Mouse (Mus musculus) thymus, adult 2 months (tissue): ENCODE results near the gene Tex10. TPM values are rescaled to one million over a fixed set of nuclear protein-coding genes. Genes with fewer than 3 reads are reported as not detected.

ENCODE experiments used
- DNase-seq: peaks from one replicate; pipeline ENCODE4 v3.0.0; 2021
- H3K27ac ChIP-seq: fragments of 200-500 bp; 2 replicates; pipeline ENCODE4 v1.5.1; 2012; ENCODE audit warnings: low read length, control low read depth; ENCODE audit not compliant: control insufficient read depth, insufficient read depth
- H3K27me3 ChIP-seq: fragments of 200-500 bp; 2 replicates; pipeline ENCODE4 v1.6.1; 2012; ENCODE audit warnings: mild to moderate bottlenecking, low read length, moderate library complexity, mixed read lengths; ENCODE audit not compliant: control insufficient read depth, insufficient read depth
- H3K36me3 ChIP-seq: fragments of 200-500 bp; 2 replicates; pipeline ENCODE4 v1.6.1; 2012; ENCODE audit warnings: mild to moderate bottlenecking, low read length, moderate library complexity; ENCODE audit not compliant: control insufficient read depth, insufficient read depth
- H3K4me1 ChIP-seq: fragments of 200-500 bp; replicated peaks from 2 replicates; pipeline ENCODE4 v1.6.1; 2012; ENCODE audit warnings: low read length; ENCODE audit not compliant: control insufficient read depth, insufficient read depth
- H3K4me3 ChIP-seq: fragments of 200-500 bp; 2 replicates; pipeline ENCODE4 v1.5.1; 2012; ENCODE audit warnings: mild to moderate bottlenecking, low read length, control low read depth, moderate library complexity; ENCODE audit not compliant: control insufficient read depth, insufficient read depth
- CTCF ChIP-seq: fragments of 200-500 bp; IDR thresholded peaks from 2 replicates; pipeline ENCODE4 v1.5.1; 2012; ENCODE audit warnings: mild to moderate bottlenecking, control low read depth, low read length, moderate library complexity, borderline replicate concordance; ENCODE audit not compliant: control insufficient read depth, poor library complexity, insufficient read depth; ENCODE audit errors: extremely low read depth
- POLR2A ChIP-seq: fragments of 200-500 bp; IDR thresholded peaks from 2 replicates; pipeline ENCODE4 v1.6.1; 2012; ENCODE audit warnings: mild to moderate bottlenecking, low read length, control low read depth, moderate library complexity; ENCODE audit not compliant: control insufficient read depth, poor library complexity, insufficient read depth; ENCODE audit errors: extremely low read depth
- WGBS: fragments of 180-500 bp; shearing (Covaris S2); methylation state at CpG from one replicate; pipeline ENCODE4 v1.1.7; 2018; 5-methylcytosine and 5-hydroxymethylcytosine counted together
- polyA plus RNA-seq: library from polyadenylated mRNA; depleted of rRNA; stranded (reverse); fragments of >200 nt; gene quantifications from 2 replicates; pipeline ENCODE4 v1.2.3, GENCODE M21; 2012

Tex10 gene
- polyA plus RNA-seq, 1 experiment = 22.3 TPM

- H3K4me1 ChIP-seq = no peaks in the 10 kb centered on the region
- WGBS = 99% methylated on average over 2 of the region's 2 CpGs
- DNase-seq = no peak
- no peak overlapping the region for H3K4me3 ChIP-seq
- peaks cover 45% of the 10 kb centered on the region for H3K36me3 ChIP-seq
- H3K27me3 ChIP-seq = no peaks in the 10 kb centered on the region
- no peak overlapping the region for H3K27ac ChIP-seq
- no peak for TF ChIP-seq POLR2A
These were observed 45.2 kb downstream of the Tex10 start for GRCm38 (mm10) chr4:48428054-48428453.

GRCm38 (mm10) chr4:48427413-48427812 lies 45.8 kb downstream of the Tex10 start:
- H3K27ac ChIP-seq = no peak overlapping the region
- no peak for DNase-seq
- TF ChIP-seq POLR2A (no peak), CTCF (no peak)
- 97% methylated on average over 3 of the region's 3 CpGs for WGBS
- no peaks in the 10 kb centered on the region for H3K27me3 ChIP-seq
- no peaks in the 10 kb centered on the region for H3K4me1 ChIP-seq
- peaks cover 39% of the 10 kb centered on the region for H3K36me3 ChIP-seq
- no peak overlapping the region for H3K4me3 ChIP-seq

GRCm38 (mm10) chr4:48423738-48424137 lies 49.5 kb downstream of the Tex10 start:
- 81% methylated on average over 2 of the region's 2 CpGs for WGBS

GRCm38 (mm10) chr4:48422633-48423032 lies 50.6 kb downstream of the Tex10 start:
- DNase-seq = no peak
- Histone ChIP-seq H3K27ac (no peak overlapping the region), H3K36me3 (no peaks in the 10 kb centered on the region), H3K4me1 (no peaks in the 10 kb centered on the region), H3K27me3 (no peaks in the 10 kb centered on the region), H3K4me3 (no peak overlapping the region)
- TF ChIP-seq CTCF (no peak), POLR2A (no peak)
- WGBS = 100% methylated on average over 1 of the region's 1 CpGs

More at GRCm38 (mm10) chr4:48423738-48424137, 49.5 kb downstream of the Tex10 start:
- Histone ChIP-seq H3K4me1 (no peaks in the 10 kb centered on the region), H3K4me3 (no peak overlapping the region), H3K36me3 (peaks cover 4% of the 10 kb centered on the region; the same call in 1 of the 2 replicates), H3K27me3 (no peaks in the 10 kb centered on the region), H3K27ac (no peak overlapping the region)
- DNase-seq = no peak
- TF ChIP-seq CTCF (no peak), POLR2A (no peak)

GRCm38 (mm10) chr4:48418831-48419468 lies 54.3 kb downstream of the Tex10 start:
- WGBS = 95% methylated on average over 8 of the region's 8 CpGs
- no peaks in the 10 kb centered on the region for H3K27me3 ChIP-seq
- H3K4me1 ChIP-seq = no peaks in the 10 kb centered on the region
- no peaks in the 10 kb centered on the region for H3K36me3 ChIP-seq
- DNase-seq = no peak
- no peak overlapping the region for H3K4me3 ChIP-seq
- no peak overlapping the region for H3K27ac ChIP-seq
- TF ChIP-seq POLR2A (no peak), CTCF (no peak)

- H3K27ac ChIP-seq = no peak overlapping the region
- 92% methylated on average over 10 of the region's 10 CpGs for WGBS
- H3K27me3 ChIP-seq = no peaks in the 10 kb centered on the region
- no peak overlapping the region for H3K4me3 ChIP-seq
- no peaks in the 10 kb centered on the region for H3K4me1 ChIP-seq
- no peaks in the 10 kb centered on the region for H3K36me3 ChIP-seq
- DNase-seq = no peak
- TF ChIP-seq POLR2A = no peak
- TF ChIP-seq CTCF = no peak
These were observed 57.4 kb downstream of the Tex10 start for GRCm38 (mm10) chr4:48415838-48416335.

GRCm38 (mm10) chr4:48413473-48413872 lies 59.8 kb downstream of the Tex10 start:
- TF ChIP-seq CTCF (no peak), POLR2A (no peak)
- H3K27ac ChIP-seq = no peak overlapping the region
- H3K4me3 ChIP-seq = no peak overlapping the region
- no peaks in the 10 kb centered on the region for H3K4me1 ChIP-seq
- H3K27me3 ChIP-seq = no peaks in the 10 kb centered on the region
- DNase-seq = no peak
- H3K36me3 ChIP-seq = no peaks in the 10 kb centered on the region
- 97% methylated on average over 8 of the region's 8 CpGs for whole genome bisulfite sequencing
